Mouse (Mus musculus): Measurements from ENCODE around the gene Cbr2.
"Not testable (repeated sequence)": the region's sequence is repeated elsewhere in the genome, so short reads cannot be mapped to it uniquely, and the experiment has no call there.

Gene Cbr2

DNA sequence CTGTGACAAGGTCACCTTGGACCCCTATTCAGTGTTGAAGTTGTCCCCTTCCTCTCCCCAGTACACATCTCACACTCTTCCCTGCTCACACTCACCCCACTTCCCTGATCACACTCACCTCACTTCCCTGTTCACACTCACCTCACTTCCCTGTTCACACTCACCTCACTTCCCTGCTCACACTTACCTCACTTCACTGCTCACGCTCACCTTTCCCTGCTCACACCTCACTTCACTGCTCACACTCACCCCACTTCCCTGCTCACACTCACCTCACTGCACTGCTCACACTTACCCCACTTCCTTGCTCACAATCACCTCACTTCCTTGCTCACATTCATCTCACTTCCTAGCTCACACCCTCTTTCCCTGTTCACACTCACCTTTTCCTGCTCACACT, 519 bp downstream of the Cbr2 start:
- no peak for DNase-seq (ENCODE audit: low read depth, low spot score)

DNA sequence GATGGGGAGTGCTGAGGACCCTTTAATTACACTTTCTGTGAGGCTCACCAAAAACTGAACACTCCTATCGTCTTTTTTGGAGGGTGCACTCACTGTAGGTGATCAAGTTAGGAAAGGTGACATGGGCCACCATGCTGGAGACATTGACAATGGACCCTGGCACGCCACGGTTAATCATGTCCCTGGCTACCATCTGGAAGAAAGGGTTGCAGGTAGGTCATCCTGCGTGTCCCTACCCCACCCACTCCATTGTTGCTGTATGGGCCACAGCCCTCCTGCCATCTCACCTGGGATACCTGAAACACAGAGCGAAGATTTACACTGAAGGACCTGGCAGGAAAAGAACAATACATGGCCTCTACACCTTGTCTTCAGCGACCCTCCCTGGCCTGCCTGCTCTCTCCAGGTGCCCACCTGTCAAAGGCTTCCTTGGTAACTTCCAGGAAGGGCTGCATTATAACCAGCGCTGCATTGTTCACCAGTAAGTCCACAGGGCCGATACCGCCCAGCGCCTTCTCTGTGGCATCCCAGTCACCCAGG, 1.5 kb downstream of the Cbr2 start:
- DNase-seq (ENCODE audit: low read depth, low spot score): no peak

DNA sequence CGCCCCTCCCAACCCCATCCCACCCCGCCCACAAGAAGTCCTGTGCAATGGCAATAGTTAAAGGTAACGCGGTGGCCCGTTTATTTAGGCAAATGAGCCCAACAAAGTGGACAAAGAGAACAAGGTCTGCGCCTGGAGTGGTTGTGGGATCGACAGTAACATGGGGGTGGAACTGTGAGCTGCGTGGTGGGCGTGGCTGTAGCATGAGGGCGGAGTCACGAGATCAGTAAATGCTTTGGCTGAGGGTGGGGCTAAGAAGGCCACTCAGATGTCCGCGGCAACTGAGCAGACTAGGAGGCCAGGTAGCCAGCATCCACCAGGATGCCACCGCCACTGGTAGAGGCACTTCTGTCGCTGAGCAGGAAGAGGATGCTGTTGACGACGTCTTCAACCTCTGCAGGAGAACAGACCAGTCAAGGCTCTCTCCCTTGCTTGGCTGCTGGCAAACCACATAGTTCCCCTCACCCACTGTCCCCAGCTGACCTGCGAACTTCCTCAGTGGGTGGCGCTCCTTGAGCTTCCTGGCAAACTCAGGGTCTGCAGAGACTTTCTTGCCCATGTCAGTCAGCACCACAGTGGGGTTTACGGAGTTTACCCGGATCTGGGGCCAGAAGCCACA, 2.4 kb downstream of the Cbr2 start:
- not testable (repeated sequence) for DNase-seq (ENCODE audit: low read depth, low spot score)

DNA sequence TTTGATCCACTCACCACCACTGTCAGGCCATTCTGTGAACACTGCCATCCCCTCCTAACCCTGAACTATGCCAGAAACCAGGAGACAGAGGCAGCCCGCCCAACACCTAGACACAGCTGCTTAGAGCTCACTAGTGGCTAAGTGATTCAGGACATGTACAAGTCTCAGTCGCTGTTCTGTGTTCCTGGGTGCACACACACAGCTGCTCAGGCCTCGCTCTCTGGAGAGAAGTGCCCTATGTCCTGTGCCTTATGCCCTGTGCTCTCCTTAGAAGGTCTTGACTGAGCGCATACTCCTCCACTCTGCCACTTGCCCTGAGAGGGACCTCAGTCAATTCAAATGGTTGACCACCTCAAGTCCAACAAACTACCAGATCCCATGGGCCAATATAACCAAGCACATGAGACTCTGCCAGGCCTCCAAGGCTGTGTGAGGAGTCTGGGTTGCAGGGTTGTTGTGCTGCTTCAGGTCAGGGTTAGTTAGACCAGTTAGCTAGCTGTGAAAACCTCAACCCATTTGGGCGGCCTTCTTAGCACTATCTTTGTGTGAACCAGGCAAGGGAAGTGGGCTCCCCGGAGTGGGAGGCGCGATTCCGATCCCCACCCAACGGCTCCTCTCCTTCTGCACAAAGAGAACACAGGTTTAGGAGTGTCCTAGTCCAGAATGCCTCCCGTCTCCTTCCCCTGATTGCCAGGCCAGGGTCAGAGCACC, 3.2 kb downstream of the Cbr2 start:
- DNase-seq (ENCODE audit: low read depth, low spot score): no peak

DNA sequence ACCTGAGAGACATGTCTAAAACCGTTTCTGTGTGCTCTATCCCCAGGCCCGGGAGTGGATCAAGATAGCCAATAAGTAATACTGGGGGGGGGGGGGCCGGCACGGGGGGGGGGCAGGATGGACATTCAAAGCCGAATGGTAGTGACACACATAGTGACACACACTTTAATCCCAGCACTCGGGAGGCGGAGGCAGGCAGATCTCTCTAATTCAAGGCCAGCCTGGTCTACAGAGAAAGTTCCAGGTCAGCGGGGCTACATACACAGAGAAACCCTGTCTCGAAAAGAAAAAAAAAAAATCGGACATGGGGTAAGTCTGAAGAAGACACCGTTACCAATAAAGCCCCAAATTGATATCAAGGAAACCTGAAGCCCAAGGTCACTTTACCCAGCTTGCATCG, 4.3 kb downstream of the Cbr2 start:
- no peak for DNase-seq (ENCODE audit: low read depth, low spot score)

DNA sequence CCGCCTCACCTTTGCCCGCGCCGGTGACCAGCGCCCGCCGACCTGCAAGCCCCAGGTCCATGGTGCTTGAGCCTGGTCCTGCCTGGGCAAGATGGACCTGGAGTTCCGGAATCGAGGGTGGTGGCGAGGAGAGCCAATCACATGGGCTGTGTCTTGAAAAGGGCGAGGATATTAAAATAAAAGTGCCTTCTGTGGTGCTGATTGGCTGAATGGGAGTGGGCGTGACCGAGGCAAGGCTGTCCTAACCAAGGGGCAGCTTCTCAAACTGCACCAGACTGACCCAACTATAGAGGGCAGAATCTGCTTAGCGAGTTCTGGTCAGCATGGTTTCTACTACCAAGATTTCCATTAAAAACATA, 4.8 kb downstream of the Cbr2 start, which contains the start of gene Dcxr:
Gene Dcxr, minus strand, starts transcription at position 113 of the 359 bp plus-strand sequence.
- no peak for DNase-seq (ENCODE audit: low read depth, low spot score)

DNA sequence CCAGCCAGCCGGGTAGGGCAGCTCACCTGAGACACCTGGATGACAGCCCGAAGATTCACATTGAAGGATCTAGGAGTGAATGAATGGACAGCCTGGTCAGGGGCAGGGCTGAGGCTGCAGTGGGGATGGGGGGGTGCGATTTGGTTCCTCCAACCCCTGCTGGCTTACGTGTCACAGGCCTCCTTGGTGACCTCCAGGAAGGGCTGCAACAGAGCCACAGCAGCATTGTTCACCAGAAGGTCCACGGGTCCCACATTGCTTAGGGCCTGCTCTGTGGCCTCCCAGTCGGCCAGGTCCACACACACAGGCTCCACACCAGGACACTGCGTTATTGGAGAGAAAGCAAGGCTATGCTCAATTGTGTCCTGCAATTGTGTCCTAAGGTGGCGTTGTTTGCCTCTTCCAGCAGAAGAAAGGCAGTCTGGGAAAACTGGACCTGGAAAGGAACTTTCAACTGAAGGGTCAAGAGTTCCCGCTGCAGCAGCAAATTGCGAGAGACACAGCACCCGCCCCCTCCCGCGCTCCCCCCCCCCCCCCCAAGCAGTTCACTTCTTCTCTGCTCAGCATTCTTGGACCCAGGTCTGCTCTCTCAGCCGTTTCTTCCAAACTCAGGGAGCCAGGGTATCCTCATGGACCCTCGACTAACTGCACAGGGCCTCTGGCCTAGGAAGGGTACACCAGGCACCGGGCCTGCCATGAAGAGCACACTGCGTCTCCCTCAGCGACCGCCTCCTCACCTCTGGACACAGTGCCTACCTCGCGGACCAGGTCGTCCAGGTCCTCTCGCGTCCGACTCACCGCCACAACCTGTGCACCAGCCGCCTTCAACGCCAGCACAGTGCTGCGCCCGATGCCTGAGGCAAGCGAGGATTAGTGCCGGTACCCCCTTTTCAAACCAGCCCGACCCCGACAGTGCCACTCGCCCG, 5.4 kb downstream of the Cbr2 start:
- no peak for DNase-seq (ENCODE audit: low read depth, low spot score)

DNA sequence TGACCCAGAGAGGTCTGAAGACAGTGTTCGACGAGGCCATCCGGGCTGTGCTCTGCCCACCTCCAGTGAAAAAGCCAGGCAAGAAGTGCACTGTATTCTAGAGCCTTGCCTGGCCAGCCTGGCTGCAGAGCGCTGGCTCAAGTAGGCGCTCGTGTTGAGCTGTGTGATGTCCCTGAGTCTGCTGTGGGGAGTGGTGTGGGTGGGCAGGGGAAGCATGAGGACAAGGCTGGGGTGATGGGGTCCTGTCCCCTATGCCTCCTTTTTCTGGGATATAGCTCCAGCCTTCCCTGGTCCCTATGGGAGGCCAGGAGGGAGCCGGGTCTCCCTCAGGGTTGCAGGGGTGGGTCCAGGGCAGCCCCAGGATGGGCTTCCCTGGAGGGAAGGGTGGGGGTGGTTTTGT, 8.4 kb downstream of the Cbr2 start:
- DNase-seq (ENCODE audit: low read depth, low spot score): no peak

DNA sequence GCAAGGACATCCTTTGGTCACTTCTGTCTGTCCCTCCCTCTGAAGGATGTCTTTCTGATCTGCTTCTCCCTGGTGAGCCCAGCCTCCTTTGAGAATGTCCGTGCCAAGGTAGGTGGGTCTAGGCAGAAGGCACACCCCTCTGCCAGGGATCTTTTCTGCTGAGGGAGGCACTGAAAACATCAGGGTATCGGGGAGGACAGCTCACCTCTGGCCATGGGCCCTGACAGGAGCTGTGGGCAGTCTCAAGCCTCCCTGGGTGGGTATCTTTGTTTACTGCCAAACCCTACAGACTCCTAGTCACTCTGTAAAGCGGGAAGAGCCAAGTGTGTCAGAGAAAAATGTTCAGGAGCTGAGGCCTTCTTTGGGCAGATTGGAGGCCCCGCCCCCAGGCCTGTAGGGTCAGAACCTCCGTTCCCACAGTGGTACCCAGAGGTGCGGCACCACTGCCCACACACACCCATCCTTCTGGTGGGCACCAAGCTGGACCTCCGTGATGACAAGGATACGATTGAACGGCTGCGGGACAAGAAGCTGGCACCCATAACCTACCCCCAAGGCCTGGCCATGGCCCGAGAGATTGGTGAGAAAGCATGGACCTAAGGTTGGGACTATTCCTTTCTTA, 9.0 kb downstream of the Cbr2 start:
- DNase-seq (ENCODE audit: low read depth, low spot score): no peak

DNA sequence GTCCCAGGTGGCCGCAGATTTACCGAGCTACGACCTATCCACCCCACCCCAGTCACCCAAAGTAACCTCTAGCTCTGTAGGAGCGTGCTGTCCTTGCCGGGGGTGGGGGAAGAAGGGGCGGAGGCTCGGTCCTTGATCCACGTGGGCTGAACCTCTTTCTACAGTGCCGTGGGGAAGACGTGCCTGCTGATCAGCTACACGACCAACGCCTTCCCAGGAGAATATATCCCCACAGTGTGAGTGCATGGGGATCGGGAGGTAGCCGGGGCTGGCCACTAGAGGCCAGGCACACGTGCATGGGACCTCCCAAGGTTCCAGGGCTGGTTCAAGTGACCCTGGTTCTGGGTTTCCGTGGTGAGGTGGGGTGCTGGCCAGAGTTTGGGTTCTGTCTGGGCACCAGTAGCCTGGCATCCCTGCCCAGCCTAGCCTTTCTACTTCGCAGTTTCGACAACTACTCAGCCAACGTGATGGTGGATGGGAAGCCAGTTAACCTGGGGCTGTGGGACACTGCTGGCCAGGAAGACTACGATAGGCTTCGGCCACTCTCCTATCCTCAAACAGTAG, 9.8 kb downstream of the Cbr2 start:
- no peak for DNase-seq (ENCODE audit: low read depth, low spot score)

DNA sequence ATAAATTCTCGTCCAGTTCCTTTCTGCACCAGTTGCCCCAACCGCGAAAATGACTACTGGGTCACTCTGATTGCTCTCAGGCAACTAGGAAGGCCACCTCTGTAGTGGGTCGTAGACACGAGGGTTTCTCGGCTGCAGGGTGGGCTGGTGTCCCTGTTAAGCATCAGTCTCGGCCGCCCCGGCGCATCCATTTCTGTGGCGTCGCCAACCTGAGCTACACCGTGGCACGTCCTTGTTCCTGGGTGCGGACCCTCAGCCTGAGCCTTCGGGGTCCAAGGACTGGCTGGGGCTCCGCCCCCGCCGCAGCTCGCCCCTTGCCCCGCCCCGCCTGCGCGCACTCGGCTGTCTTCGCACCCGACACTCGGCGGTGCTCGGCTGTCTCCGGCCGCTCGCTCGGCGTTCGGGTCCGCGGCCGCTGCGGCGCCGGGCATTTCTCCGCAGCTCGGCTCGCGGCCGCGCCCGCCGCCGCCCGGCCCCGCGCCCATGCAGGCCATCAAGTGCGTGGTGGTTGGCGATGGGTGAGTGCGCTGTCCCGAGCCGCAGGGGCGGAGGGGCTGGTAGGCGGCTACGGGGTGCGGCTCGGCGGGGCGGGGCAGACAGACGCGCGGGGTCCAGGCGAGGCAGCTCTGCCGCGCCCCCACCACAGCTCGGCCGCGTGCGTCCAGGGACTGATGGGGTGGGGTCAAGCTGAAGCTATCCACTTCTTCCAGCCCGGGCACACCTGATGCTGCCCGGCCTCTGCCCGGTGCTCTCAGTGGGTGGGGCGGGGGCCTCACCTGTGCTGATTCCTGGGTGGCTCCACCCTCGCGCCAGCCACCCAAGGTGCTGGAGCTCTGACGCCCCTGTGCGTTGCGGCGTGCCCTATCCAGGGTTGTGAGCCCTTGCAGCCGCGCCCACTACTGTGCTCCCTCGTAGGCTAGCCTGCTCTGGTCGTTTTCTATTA, 10.5 kb downstream of the Cbr2 start, which contains the start of gene Rac3:
Gene Rac3, plus strand, starts transcription at position 347 of the 943 bp plus-strand sequence.
- no peak for DNase-seq (ENCODE audit: low read depth, low spot score)

DNA sequence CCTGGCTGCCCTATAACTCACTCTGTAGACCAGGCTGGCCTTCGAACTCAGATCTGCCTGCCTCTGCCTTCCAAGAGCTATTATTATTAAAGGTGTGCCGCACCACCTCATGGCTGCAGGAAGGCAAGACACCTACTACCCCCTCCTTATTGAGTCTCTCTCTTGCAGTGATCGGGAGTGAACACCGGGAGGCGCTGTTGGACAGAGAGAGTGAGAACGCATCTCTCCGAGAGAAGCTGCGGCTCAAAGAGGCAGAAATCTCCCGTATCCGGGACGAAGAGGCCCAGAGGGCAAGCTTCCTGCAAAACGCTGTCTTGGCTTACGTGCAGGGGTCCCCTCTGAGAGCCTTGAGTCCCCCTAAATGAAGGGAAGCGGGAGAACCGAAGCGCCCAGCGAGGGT, 11.5 kb downstream of the Cbr2 start:
- DNase-seq (ENCODE audit: low read depth, low spot score): no peak

DNA sequence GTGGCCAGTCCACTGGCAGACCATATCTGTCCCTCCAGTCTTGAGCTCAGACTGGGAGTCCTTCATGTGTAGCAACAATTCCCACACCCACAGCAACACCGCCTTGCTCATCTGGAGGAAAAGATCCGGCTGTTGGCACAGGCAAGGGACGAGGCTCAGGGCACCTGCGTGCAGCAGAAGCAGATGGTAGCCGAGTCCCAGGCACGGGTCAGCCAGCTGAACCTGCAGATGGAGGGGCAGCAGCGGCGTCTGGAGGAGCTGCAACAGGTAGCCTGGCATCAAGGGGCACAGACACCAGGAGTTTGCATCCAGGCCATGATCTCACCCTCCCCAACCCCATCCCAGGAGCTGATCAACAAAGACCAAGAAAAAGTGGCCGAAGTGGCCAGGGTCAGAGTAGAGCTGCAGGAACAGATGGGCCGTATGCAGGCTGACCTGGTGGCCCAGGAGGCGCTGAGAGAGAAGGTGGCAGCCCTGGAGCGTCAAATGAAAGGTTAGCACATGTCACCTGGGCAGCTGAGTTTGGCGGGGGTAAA, 12.0 kb downstream of the Cbr2 start:
- no peak for DNase-seq (ENCODE audit: low read depth, low spot score)

DNA sequence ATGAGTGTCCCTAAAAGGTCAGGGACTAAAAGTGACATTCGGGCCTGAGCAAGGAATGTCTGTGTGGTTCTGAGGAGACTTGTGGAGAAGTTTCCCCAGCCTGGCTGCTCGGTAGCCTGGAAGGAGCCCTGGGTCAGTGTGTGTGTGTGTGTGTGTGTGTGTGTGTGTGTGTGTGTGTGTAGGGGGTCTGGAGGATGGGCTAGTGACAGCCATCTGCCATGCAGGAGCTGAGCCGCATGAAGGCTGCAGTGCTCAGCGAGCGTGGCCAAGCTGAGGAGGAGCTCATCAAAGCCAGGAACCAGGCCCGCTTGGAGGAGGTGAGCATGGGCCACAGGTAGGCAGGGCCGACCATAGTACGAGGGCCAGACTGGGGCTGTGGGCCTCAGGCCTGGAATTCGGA, 12.7 kb downstream of the Cbr2 start:
- DNase-seq (ENCODE audit: low read depth, low spot score): no peak

DNA sequence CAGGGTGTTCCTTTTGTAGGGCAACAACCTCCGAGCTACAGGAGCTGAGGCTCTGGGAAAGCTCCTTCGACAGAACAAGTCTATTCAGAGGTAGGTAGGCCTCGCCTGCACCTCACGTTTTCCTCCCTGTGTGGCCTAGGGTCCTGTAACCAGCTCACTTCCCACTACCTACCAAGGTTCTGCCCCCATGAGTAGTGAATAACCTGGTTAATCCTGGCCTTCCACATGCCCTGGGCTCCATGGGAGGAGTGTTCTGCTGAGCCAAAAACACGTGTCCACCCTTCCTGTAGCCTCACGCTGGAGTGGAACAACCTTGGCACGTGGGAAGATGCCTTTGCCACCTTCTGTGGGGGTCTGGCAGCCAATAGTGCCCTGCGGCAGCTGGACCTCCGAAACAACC, 16.8 kb downstream of the Cbr2 start:
- no peak for DNase-seq (ENCODE audit: low read depth, low spot score)

DNA sequence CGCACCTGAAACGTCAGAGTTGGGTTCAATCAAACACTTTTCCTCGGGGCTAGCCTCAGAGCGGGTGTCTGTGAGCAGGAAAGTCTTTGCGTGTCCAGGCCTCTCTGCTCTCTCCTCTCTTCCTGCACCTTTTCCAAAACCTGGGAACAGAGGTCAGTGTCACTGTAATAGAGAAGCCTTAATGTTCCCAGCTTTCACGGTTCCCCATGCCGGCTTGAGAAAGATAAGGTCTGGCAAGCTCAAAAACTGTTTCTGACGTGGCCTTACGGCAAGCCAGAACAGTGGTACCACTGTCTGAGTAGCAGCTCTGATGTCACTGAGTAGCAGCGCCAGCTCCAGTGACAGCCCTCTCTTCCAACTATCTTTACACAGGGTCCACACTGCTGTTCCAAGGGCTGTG, 17.4 kb downstream of the Cbr2 start:
- no peak for DNase-seq (ENCODE audit: low read depth, low spot score)

DNA sequence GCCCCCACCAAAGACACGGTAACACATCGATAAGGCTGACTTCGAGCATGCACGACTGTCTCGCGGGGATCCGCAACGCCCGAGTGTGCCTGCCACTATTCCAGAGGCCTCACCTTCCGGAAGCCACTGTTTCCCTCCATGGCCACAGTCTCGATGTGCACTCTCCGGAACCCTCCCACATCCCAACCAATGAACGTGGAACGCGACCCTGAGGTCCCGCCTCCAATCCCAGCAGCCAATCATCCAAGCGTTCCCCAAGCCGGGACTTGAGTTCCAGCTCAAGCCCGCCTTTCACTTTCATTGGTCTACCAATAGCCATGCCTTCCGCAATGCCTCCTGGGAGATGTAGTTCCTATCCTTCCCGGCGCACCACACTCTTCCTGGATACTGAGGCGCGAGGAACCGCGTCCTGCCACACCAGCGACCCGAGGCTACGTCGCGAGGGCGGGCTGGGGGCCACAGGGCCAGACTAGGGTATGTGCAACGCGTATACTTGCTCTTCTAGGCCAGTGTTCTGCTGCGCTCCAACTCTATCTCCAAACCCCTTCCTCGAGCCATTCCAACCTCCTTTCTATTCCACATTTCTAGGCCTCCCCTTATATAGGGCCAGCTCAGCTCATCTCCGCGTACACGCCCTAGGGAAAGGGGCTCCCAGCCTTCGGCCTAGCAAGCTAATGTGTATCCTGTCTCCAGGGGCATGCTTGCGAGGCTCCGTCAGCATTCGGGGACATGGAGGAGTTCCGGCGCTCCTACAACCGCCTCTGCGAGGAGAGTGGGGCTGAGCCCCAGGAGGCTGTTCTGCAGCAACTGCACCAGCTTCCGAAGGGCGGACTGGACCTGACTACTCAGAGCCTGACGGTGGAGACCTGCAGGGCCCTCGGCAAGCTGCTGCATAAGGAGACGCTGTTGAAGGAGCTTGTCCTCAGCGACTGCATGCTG, 18.1 kb downstream of the Cbr2 start, which contains the start of the genes Cenpx and Lrrc45:
Gene Cenpx, minus strand, starts transcription at position 159 of the 939 bp plus-strand sequence.
Gene Lrrc45, plus strand, starts transcription at position 346 of the 939 bp plus-strand sequence.
- peak; percentile 99 for DNase-seq (ENCODE audit: low read depth, low spot score)

DNA sequence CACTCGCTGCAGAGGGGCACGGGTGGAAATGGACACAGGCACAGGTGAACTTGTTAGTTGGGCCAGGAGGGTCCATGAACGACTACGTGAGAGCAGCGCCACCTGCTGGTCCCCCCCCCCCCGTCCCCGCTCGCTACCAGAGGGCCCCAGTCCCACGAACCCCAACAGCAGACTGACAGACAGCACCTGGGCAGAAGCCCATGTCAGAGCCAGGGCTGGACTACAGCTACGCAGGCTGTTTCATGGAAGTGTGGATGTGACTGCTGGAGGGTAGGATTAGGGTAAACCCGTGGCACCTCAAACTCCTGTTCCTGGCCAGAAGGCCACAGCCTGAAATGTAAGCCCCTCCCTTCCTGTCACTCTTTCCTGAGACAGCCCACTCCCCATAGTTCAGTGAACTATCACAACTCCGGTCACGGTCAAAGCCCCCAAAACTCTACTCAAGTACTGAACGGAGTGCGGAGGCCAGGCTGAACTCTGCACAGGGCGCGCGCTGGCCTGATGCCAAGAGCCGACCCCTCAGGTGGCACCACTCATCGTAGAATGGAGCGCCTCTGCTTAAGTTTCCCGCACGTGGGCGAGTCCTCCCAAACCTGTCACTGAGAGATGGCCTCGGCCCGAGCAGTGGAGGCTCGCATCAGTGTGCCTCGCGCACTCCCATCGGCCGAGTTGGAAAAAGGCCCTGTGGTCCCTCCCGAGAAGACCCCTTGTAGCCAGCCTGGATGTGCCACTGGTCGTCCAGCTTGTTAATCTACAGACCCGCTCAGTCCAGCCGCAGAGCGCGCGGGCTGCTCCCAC, 18.9 kb downstream of the Cbr2 start:
- DNase-seq (ENCODE audit: low read depth, low spot score): no peak
